Mouse (Mus musculus) kidney, postnatal 36 days (tissue): ENCODE results near the gene Mcts2.

Experiments used
- DNase-seq, 2 experiments: peaks; one replicate each; pipeline ENCODE4 v3.0.0; 2021 to 2022; ENCODE audit warnings: mixed read lengths in 2 of 2

The Mcts2 gene

GRCm38 (mm10) chr2:152726751-152727335 is 40.0 kb downstream of the Mcts2 start:
- peak in 1 of 2 experiments; percentile 25 for DNase-seq

GRCm38 (mm10) chr2:152727795-152728510 is 41.1 kb downstream of the Mcts2 start:
- DNase-seq = peak; percentile 77 to 87

- peak in 1 of 2 experiments; percentile 34 for DNase-seq
Measured at GRCm38 (mm10) chr2:152728594-152728993, 41.8 kb downstream of the Mcts2 start.

GRCm38 (mm10) chr2:152729013-152729635 is 42.3 kb downstream of the Mcts2 start:
- DNase-seq = peak; percentile 82

- DNase-seq = peak; percentile 62 to 66
Measured at GRCm38 (mm10) chr2:152729636-152730020, 42.8 kb downstream of the Mcts2 start.

- peak in 1 of 2 experiments; percentile 45 for DNase-seq
Measured at GRCm38 (mm10) chr2:152733201-152733600, 46.4 kb downstream of the Mcts2 start.

GRCm38 (mm10) chr2:152734501-152734900 is 47.7 kb downstream of the Mcts2 start:
- no peak for DNase-seq

GRCm38 (mm10) chr2:152734984-152735383 is 48.1 kb downstream of the Mcts2 start:
- peak; percentile 99 for DNase-seq

- DNase-seq = peak; percentile 91 to 96
Measured at GRCm38 (mm10) chr2:152736090-152736601, 49.3 kb downstream of the Mcts2 start, which contains the start of gene Id1. Gene Id1, plus strand, starts transcription at chr2:152736251.

GRCm38 (mm10) chr2:152736748-152737147 is 49.9 kb downstream of the Mcts2 start:
- DNase-seq = peak in 1 of 2 experiments; percentile 58
